Mouse (Mus musculus): ENCODE data around the gene Cfap77. TPM values are rescaled to one million over a fixed set of nuclear protein-coding genes. Genes with fewer than 3 reads are reported as not detected.

Gene Cfap77
- polyA plus RNA-seq, 1 experiment = 0.16 TPM

DNA sequence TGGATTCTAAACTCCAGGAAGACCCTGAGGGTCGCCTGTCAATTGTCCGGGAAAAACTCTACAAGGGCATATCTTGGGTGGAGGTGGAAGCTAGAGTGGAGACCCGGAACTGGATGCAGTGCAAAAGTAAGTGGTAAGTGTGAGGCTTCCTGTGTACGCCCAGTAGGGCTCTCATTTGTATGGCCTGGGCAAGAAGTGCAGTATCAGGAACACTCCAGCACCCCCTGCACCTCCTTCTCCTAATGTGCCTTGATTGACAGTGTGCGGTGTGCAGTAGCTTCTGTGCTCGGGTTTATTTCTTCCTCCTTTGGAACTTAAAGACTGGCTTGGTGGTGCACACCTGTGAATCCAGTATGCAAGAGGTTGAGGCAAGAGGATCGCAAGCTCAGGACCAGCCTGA is 19.8 kb upstream of the Cfap77 start:
- peaks cover 72% of the 10 kb centered on the region for H3K36me3 ChIP-seq (ENCODE audit: control insufficient read depth, insufficient read depth, low read length)
- 94% methylated on average over 7 of the region's 7 CpGs for WGBS

GRCm38 (mm10) chr2:29066410-29066809 is 11.5 kb upstream of the Cfap77 start:
- 54% methylated on average over 7 of the region's 7 CpGs for WGBS
- H3K36me3 ChIP-seq (ENCODE audit: control insufficient read depth, insufficient read depth, low read length) = peaks cover 36% of the 10 kb centered on the region
- TF ChIP-seq CTCF (IDR thresholded peaks at IDR 0.05; ENCODE audit: extremely low read depth, insufficient read length, insufficient replicate concordance, low read depth, low read length) = peak; percentile 46; the same call in 1 of the 2 replicates
- no peak for TF ChIP-seq POLR2A (IDR thresholded peaks at IDR 0.05; ENCODE audit: low read depth, low read length)
- H3K4me3 ChIP-seq (ENCODE audit: low read depth, low read length) = no peak overlapping the region
- no peak overlapping the region for H3K27ac ChIP-seq (ENCODE audit: insufficient read depth, low read depth, low read length)
- no peaks in the 10 kb centered on the region for H3K27me3 ChIP-seq (ENCODE audit: control insufficient read depth, insufficient read depth, low read length)
- no peaks in the 10 kb centered on the region for H3K4me1 ChIP-seq (ENCODE audit: control insufficient read depth, insufficient read depth, insufficient read length, low read length)

More for the DNA sequence above, 19.8 kb upstream of the Cfap77 start:
- no peak overlapping the region for H3K27ac ChIP-seq (ENCODE audit: insufficient read depth, low read depth, low read length)
- TF ChIP-seq POLR2A (IDR thresholded peaks at IDR 0.05; ENCODE audit: low read depth, low read length) = no peak
- TF ChIP-seq CTCF (IDR thresholded peaks at IDR 0.05; ENCODE audit: extremely low read depth, insufficient read length, insufficient replicate concordance, low read depth, low read length) = no peak
- H3K27me3 ChIP-seq (ENCODE audit: control insufficient read depth, insufficient read depth, low read length) = no peaks in the 10 kb centered on the region
- H3K4me1 ChIP-seq (ENCODE audit: control insufficient read depth, insufficient read depth, insufficient read length, low read length) = no peaks in the 10 kb centered on the region
- no peak overlapping the region for H3K4me3 ChIP-seq (ENCODE audit: low read depth, low read length)

DNA sequence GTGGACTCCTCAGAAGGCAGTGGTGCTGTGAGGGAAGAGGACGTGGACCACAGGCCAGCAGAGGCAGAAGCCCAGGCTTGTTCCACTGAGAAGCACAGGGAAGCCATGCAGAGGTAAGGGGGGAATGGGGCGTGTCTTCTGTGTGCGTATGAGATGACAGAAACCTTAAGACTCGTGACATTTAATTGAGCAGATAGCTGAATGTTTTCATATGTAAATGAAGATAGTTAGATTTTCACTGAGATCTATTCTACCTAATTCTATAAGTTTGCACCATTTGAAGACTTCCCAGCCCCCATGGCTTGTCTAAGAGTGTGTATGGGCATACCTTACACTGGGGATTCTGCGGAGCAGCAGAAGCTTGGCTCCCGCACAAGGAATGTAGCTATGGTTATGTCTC is 10.9 kb upstream of the Cfap77 start:
- 92% methylated on average over 6 of the region's 6 CpGs for WGBS
- Histone ChIP-seq H3K36me3 (ENCODE audit: control insufficient read depth, insufficient read depth, low read length) (peaks cover 30% of the 10 kb centered on the region), H3K4me3 (ENCODE audit: low read depth, low read length) (no peak overlapping the region), H3K4me1 (ENCODE audit: control insufficient read depth, insufficient read depth, insufficient read length, low read length) (no peaks in the 10 kb centered on the region), H3K27ac (ENCODE audit: insufficient read depth, low read depth, low read length) (no peak overlapping the region), H3K27me3 (ENCODE audit: control insufficient read depth, insufficient read depth, low read length) (no peaks in the 10 kb centered on the region)
- TF ChIP-seq POLR2A (IDR thresholded peaks at IDR 0.05; ENCODE audit: low read depth, low read length) = no peak
- no peak for TF ChIP-seq CTCF (IDR thresholded peaks at IDR 0.05; ENCODE audit: extremely low read depth, insufficient read length, insufficient replicate concordance, low read depth, low read length)

DNA sequence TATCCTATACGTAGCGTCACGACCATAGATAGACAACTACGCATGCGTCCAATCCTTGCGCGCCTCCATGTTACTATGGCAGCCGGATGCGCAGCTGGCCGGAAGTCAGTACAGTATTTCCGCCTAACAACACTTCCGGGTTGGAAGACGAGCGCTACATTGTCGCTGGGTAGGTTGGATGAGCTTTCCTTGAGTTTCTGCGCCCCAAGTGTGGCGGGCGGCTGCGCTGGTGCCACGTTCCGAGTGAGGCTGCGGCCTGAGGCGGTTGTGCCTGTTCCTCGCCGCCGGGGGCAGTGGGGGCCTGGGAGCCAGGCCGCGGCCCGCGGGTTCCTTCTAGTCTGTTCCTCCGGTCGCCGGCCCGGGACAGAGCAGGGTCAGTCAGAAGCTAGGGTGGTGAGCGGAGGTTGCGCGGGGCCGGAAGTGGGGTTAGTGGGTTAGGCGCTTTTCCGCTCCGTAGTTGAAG is 5.3 kb upstream of the Cfap77 start, which contains the start of gene Ttf1:
TSS of gene Ttf1 (plus strand) at position 128 of the 463 bp plus-strand sequence.
- Histone ChIP-seq H3K4me3 (ENCODE audit: low read depth, low read length) (peak within 1 kb of the TSS; percentile 77), H3K36me3 (ENCODE audit: control insufficient read depth, insufficient read depth, low read length) (no peaks in the 10 kb centered on the region), H3K27me3 (ENCODE audit: control insufficient read depth, insufficient read depth, low read length) (no peaks in the 10 kb centered on the region), H3K4me1 (ENCODE audit: control insufficient read depth, insufficient read depth, insufficient read length, low read length) (no peaks in the 10 kb centered on the region), H3K27ac (ENCODE audit: insufficient read depth, low read depth, low read length) (peak within 1 kb of the TSS; percentile 82)
- under 1% methylated on average over 41 of the region's 41 CpGs for WGBS
- TF ChIP-seq CTCF (IDR thresholded peaks at IDR 0.05; ENCODE audit: extremely low read depth, insufficient read length, insufficient replicate concordance, low read depth, low read length) (no peak), POLR2A (IDR thresholded peaks at IDR 0.05; ENCODE audit: low read depth, low read length) (peak; percentile 86)

- Histone ChIP-seq H3K4me1 (ENCODE audit: control insufficient read depth, insufficient read depth, insufficient read length, low read length) (peaks cover 4% of the 10 kb centered on the region), H3K4me3 (ENCODE audit: low read depth, low read length) (peak overlapping the region; percentile 88), H3K27me3 (ENCODE audit: control insufficient read depth, insufficient read depth, low read length) (no peaks in the 10 kb centered on the region), H3K36me3 (ENCODE audit: control insufficient read depth, insufficient read depth, low read length) (no peaks in the 10 kb centered on the region), H3K27ac (ENCODE audit: insufficient read depth, low read depth, low read length) (no peak overlapping the region)
- 1% methylated on average over 30 of the region's 30 CpGs for WGBS
- no peak for TF ChIP-seq POLR2A (IDR thresholded peaks at IDR 0.05; ENCODE audit: low read depth, low read length)
- TF ChIP-seq CTCF (IDR thresholded peaks at IDR 0.05; ENCODE audit: extremely low read depth, insufficient read length, insufficient replicate concordance, low read depth, low read length) = no peak
Observed at GRCm38 (mm10) chr2:29054545-29054935, 326 bp downstream of the Cfap77 start.

DNA sequence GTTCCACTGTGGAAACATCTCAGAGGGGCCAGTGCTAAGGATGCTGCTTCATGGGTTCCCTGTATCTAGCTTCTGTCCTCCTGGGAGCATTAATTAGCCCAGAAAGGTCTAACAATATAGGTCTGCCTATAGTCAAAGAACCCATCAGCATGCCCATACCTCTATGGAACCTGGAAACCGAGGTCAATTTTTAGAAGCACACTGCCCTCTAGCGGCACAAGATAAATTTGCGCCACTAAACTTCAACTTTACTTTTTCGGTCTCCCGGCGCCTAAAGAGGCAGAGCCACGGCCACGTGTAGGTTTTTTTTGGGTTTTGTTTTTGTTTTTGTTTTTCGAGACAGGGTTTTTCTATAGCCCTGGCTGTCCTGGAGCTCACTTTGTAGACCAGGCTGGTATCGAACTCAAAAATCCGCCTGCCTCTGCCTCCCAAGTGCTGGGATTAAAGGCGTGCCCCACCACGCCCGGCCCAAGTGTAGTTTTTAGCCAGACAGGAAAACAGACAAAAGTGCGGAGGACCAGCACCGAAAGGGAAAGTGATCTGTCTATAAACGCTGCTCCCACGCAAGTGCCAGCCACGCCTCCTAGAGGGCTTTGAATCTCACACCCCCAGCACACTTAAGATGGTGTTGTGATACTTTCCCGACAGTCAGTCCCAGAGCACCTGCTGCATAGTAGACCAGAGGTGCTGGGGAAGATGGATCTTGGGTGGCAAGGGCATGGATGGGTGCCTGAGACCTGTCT is 893 bp downstream of the Cfap77 start:
- H3K27ac ChIP-seq (ENCODE audit: insufficient read depth, low read depth, low read length) = no peak overlapping the region
- H3K4me3 ChIP-seq (ENCODE audit: low read depth, low read length) = peak overlapping the region; percentile 88
- peaks cover 4% of the 10 kb centered on the region for H3K4me1 ChIP-seq (ENCODE audit: control insufficient read depth, insufficient read depth, insufficient read length, low read length)
- H3K36me3 ChIP-seq (ENCODE audit: control insufficient read depth, insufficient read depth, low read length) = no peaks in the 10 kb centered on the region
- no peak for TF ChIP-seq POLR2A (IDR thresholded peaks at IDR 0.05; ENCODE audit: low read depth, low read length)
- peak; percentile 45; the same call in 1 of the 2 replicates for TF ChIP-seq CTCF (IDR thresholded peaks at IDR 0.05; ENCODE audit: extremely low read depth, insufficient read length, insufficient replicate concordance, low read depth, low read length)
- WGBS = under 1% methylated on average over 20 of the region's 20 CpGs
- no peaks in the 10 kb centered on the region for H3K27me3 ChIP-seq (ENCODE audit: control insufficient read depth, insufficient read depth, low read length)

DNA sequence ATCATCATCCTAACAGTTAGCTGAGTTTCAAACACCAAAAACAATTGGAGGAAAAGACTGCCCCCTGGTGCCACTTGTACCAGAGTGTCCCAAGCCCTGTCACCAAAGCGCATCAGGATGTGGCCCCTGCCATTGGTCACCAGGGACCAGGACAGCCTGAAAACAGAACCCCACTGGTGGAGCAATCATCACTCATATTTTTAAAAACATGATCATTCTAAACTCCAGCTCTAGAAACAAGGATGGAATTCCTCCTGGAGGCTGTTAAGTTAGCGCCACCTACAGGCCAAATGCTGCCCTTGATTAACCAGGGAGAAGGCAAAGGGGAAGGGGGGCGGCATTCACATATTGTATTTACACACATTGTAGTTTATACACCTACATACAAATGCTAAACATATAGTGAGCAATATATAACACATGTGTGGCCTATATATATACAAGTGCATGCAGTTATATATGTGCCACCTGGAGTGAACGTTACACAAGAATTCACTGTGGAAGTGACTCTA is 1.9 kb downstream of the Cfap77 start:
- no peaks in the 10 kb centered on the region for H3K27me3 ChIP-seq (ENCODE audit: control insufficient read depth, insufficient read depth, low read length)
- H3K4me1 ChIP-seq (ENCODE audit: control insufficient read depth, insufficient read depth, insufficient read length, low read length) = peaks cover 4% of the 10 kb centered on the region
- WGBS = 25% methylated on average over 4 of the region's 4 CpGs
- H3K27ac ChIP-seq (ENCODE audit: insufficient read depth, low read depth, low read length) = no peak overlapping the region
- no peak for TF ChIP-seq POLR2A (IDR thresholded peaks at IDR 0.05; ENCODE audit: low read depth, low read length)
- TF ChIP-seq CTCF (IDR thresholded peaks at IDR 0.05; ENCODE audit: extremely low read depth, insufficient read length, insufficient replicate concordance, low read depth, low read length) = peak; percentile 99; the same call in 1 of the 2 replicates
- no peak overlapping the region for H3K4me3 ChIP-seq (ENCODE audit: low read depth, low read length)
- no peaks in the 10 kb centered on the region for H3K36me3 ChIP-seq (ENCODE audit: control insufficient read depth, insufficient read depth, low read length)

All from small intestine, adult 2 months (tissue).